ENCODE assay signal across 25 mouse cellular contexts in genomic region chr14:26923702-26924421, GRCm38 (mm10). TPM values are rescaled to one million over a fixed set of nuclear protein-coding genes. Genes with fewer than 3 reads are reported as not detected.
"Had no signal": no experiment of that assay in that cellular context is flagged by ENCODE, and none has a peak within 500 bp of the region (broad histone marks: within the 10 kb centered on the region; RNA-seq: fewer than 3 reads in every experiment).

No protein-coding gene starts in this region.

- ATAC-seq: lung, postnatal 0 days; midbrain, embryonic 13.5 days had no signal

- H3K4me3 ChIP-seq: kidney, embryonic 15.5 days; left cerebral cortex, adult 2 months; limb, embryonic 12.5 days; limb, embryonic 15.5 days; megakaryocyte, embryonic 14.5 days; midbrain, embryonic 13.5 days had no signal

- H3K9me3 ChIP-seq: kidney, embryonic 15.5 days; limb, embryonic 12.5 days; limb, embryonic 15.5 days; megakaryocyte, embryonic 14.5 days; midbrain, embryonic 13.5 days had no signal

- H3K4me2 ChIP-seq: kidney, embryonic 15.5 days; limb, embryonic 12.5 days; limb, embryonic 15.5 days; lung, embryonic 14.5 days; midbrain, embryonic 13.5 days had no signal

- H3K27me3 ChIP-seq: kidney, embryonic 15.5 days; limb, embryonic 12.5 days; limb, embryonic 15.5 days; megakaryocyte, embryonic 14.5 days; midbrain, embryonic 13.5 days had no signal

- DNase-seq: kidney, adult 11 months; kidney, adult 8-10 months; kidney, postnatal 10 days; kidney, postnatal 36 days; layer of hippocampus, postnatal 36 days; left cerebral cortex, postnatal 4 days; lung, embryonic 14.5 days; right cerebral cortex, adult 18-20 months; right cerebral cortex, postnatal 14 days; right cerebral cortex, postnatal 4 days; thymus, adult 2 months; thymus, postnatal 14 days; thymus, postnatal 4 days had no signal

- H3K9ac ChIP-seq: kidney, embryonic 15.5 days; limb, embryonic 12.5 days; limb, embryonic 15.5 days; lung, embryonic 14.5 days; midbrain, embryonic 13.5 days had no signal

- H3K4me1 ChIP-seq: kidney, embryonic 15.5 days; limb, embryonic 12.5 days; limb, embryonic 15.5 days; midbrain, embryonic 13.5 days had no signal

- H3K27ac ChIP-seq: kidney, embryonic 15.5 days; left cerebral cortex, adult 2 months; limb, embryonic 12.5 days; limb, embryonic 15.5 days; macrophage; midbrain, embryonic 13.5 days; stomach, postnatal 0 days had no signal

RNA-seq across cellular contexts. Expression of gene Asb14, which starts 29.5 kb away (rescaled TPM):
- total RNA-seq: layer of hippocampus, postnatal 36 days; left cerebral cortex, postnatal 4 days; midbrain, postnatal 0 days had no signal
- polyA plus RNA-seq: kidney, embryonic 15.5 days; limb, embryonic 12.5 days; lung, embryonic 14.5 days; macrophage; midbrain, embryonic 13.5 days; neural tube, embryonic 11.5 days; stomach, embryonic 14.5 days had no signal
